Mouse (Mus musculus) MEL (cell line): ENCODE data around the gene Zfp1. TPM values are rescaled to one million over a fixed set of nuclear protein-coding genes. Genes with fewer than 3 reads are reported as not detected.

Experiments
- DNase-seq: peaks from one replicate; pipeline ENCODE4 v3.0.0; 2011; ENCODE audit warnings: low read depth, low spot score
- H3K27ac ChIP-seq: 2 replicates; pipeline ENCODE4 v1.5.1; 2012; ENCODE audit warnings: low read depth, mild to moderate bottlenecking, control low read depth, low read length, moderate library complexity; ENCODE audit not compliant: control insufficient read depth
- H3K27me3 ChIP-seq, 2 experiments: fragments of 150-350 bp in 1 of 2; sonication (generic) in 1 of 2; 2 replicates each; pipeline ENCODE4 v1.6.1; 2012; ENCODE audit warnings: low read length in 2 of 2, mild to moderate bottlenecking in 2 of 2, improper control_type of control experiment in 1 of 2, moderate library complexity in 1 of 2; ENCODE audit not compliant: insufficient read depth in 2 of 2, control insufficient read depth in 1 of 2
- H3K36me3 ChIP-seq, 2 experiments: 2 replicates each; pipeline ENCODE4 v1.6.1; 2012 to 2014; ENCODE audit warnings: low read length in 2 of 2, improper control_type of control experiment in 1 of 2, inconsistent platforms in 1 of 2, mild to moderate bottlenecking in 1 of 2; ENCODE audit not compliant: insufficient read depth in 2 of 2, control insufficient read depth in 1 of 2
- H3K4me1 ChIP-seq, 2 experiments: fragments of 150-350 bp in 1 of 2; sonication (generic) in 1 of 2; 2 replicates each; pipeline ENCODE4 v1.6.1; 2012; ENCODE audit warnings: low read length in 2 of 2, improper control_type of control experiment in 1 of 2, mild to moderate bottlenecking in 1 of 2; ENCODE audit not compliant: insufficient read depth in 2 of 2, control insufficient read depth in 1 of 2
- H3K4me3 ChIP-seq, 2 experiments: fragments of 150-350 bp in 1 of 2; sonication (generic) in 1 of 2; 2 replicates each; pipeline ENCODE4 v1.5.1; 2012; ENCODE audit warnings: low read depth in 2 of 2, low read length in 2 of 2, mild to moderate bottlenecking in 2 of 2, moderate library complexity in 2 of 2, control low read depth in 1 of 2, improper control_type of control experiment in 1 of 2; ENCODE audit not compliant: control insufficient read depth in 1 of 2, insufficient read depth in 1 of 2
- H3K79me2 ChIP-seq: 2 replicates; pipeline ENCODE4 v1.6.1; 2012; ENCODE audit warnings: mild to moderate bottlenecking, low read length, moderate library complexity; ENCODE audit not compliant: control insufficient read depth, poor library complexity, insufficient read depth
- H3K9ac ChIP-seq: 2 replicates; pipeline ENCODE4 v1.6.1; 2012; ENCODE audit warnings: low read depth, mild to moderate bottlenecking, control low read depth, low read length, moderate library complexity; ENCODE audit not compliant: control insufficient read depth, poor library complexity, severe bottlenecking
- H3K9me3 ChIP-seq: fragments of 150-350 bp; sonication (generic); replicated peaks from 2 replicates; pipeline ENCODE4 v1.6.1; 2012; ENCODE audit warnings: mild to moderate bottlenecking, low read length, improper control_type of control experiment, moderate library complexity; ENCODE audit not compliant: insufficient read depth
- BHLHE40 ChIP-seq: IDR thresholded peaks from 2 replicates; pipeline ENCODE4 v1.6.1; 2012; ENCODE audit warnings: low read depth, mild to moderate bottlenecking, inconsistent platforms, low read length, improper control_type of control experiment, borderline replicate concordance
- CHD1 ChIP-seq: IDR thresholded peaks from 2 replicates; pipeline ENCODE4 v1.6.1; 2012; ENCODE audit warnings: low read depth, mild to moderate bottlenecking, inconsistent platforms, low read length, improper control_type of control experiment
- CTCF ChIP-seq, 3 experiments: IDR thresholded peaks in 2 of 3; conservative IDR thresholded peaks in 1 of 3; 2 replicates each; pipeline ENCODE4 v1.5.1; 2011 to 2012; ENCODE audit warnings: low read length in 3 of 3, low read depth in 2 of 3, mild to moderate bottlenecking in 2 of 3, improper control_type of control experiment in 1 of 3, inconsistent platforms in 1 of 3, mixed read lengths in 1 of 3, moderate library complexity in 1 of 3; ENCODE audit not compliant: control insufficient read depth in 1 of 3, insufficient read depth in 1 of 3, poor library complexity in 1 of 3, severe bottlenecking in 1 of 3
- ELF1 ChIP-seq: IDR thresholded peaks from 2 replicates; pipeline ENCODE4 v1.6.1; 2014; ENCODE audit warnings: low read depth, mild to moderate bottlenecking, inconsistent platforms, low read length, improper control_type of control experiment, moderate library complexity
- ETS1 ChIP-seq: IDR thresholded peaks from 2 replicates; pipeline ENCODE4 v1.6.1; 2012; ENCODE audit warnings: low read depth, mild to moderate bottlenecking, inconsistent platforms, low read length, improper control_type of control experiment, moderate library complexity
- GATA1 ChIP-seq: IDR thresholded peaks from 2 replicates; pipeline ENCODE4 v1.6.1; 2011; ENCODE audit warnings: low read depth, low read length, improper control_type of control experiment
- JUND ChIP-seq: IDR thresholded peaks from 2 replicates; pipeline ENCODE4 v1.6.1; 2011; ENCODE audit warnings: low read depth, mild to moderate bottlenecking, improper control_type of control experiment, low read length
- MAFK ChIP-seq: IDR thresholded peaks from 2 replicates; pipeline ENCODE4 v1.6.1; 2011; ENCODE audit warnings: low read depth, mild to moderate bottlenecking, low read length, improper control_type of control experiment, borderline replicate concordance
- MAX ChIP-seq: IDR thresholded peaks from 2 replicates; pipeline ENCODE4 v1.6.1; 2011; ENCODE audit warnings: low read length, improper control_type of control experiment
- MAZ ChIP-seq: IDR thresholded peaks from 2 replicates; pipeline ENCODE4 v1.6.1; 2012; ENCODE audit warnings: low read depth, mild to moderate bottlenecking, inconsistent platforms, low read length, improper control_type of control experiment
- MYC ChIP-seq: IDR thresholded peaks from 2 replicates; pipeline ENCODE4 v1.6.1; 2011; ENCODE audit warnings: low read depth, mild to moderate bottlenecking, low read length, improper control_type of control experiment, moderate library complexity
- NELFE ChIP-seq: IDR thresholded peaks from 2 replicates; pipeline ENCODE4 v1.6.1; 2011; ENCODE audit warnings: low read depth, low read length, improper control_type of control experiment
- POLR2A ChIP-seq, 2 experiments: IDR thresholded peaks; 2 replicates each; pipeline ENCODE4 v1.6.1; 2011 to 2012; ENCODE audit warnings: low read length in 2 of 2, mild to moderate bottlenecking in 2 of 2, control low read depth in 1 of 2, improper control_type of control experiment in 1 of 2, low read depth in 1 of 2, moderate library complexity in 1 of 2; ENCODE audit not compliant: control insufficient read depth in 1 of 2, insufficient read depth in 1 of 2, poor library complexity in 1 of 2
- POLR2AphosphoS2 ChIP-seq: IDR thresholded peaks from 2 replicates; pipeline ENCODE4 v1.6.1; 2011; ENCODE audit warnings: low read length, improper control_type of control experiment
- POLR2AphosphoS5 ChIP-seq: IDR thresholded peaks from 2 replicates; pipeline ENCODE4 v1.6.1; 2012; ENCODE audit warnings: low read depth, borderline replicate concordance, mild to moderate bottlenecking, inconsistent platforms, low read length, moderate library complexity, mixed read lengths
- RAD21 ChIP-seq: IDR thresholded peaks from 2 replicates; pipeline ENCODE4 v1.6.1; 2011; ENCODE audit warnings: mild to moderate bottlenecking, low read depth, low read length, improper control_type of control experiment
- RCOR1 ChIP-seq: IDR thresholded peaks from 2 replicates; pipeline ENCODE4 v1.6.1; 2012; ENCODE audit warnings: low read depth, mild to moderate bottlenecking, inconsistent platforms, low read length, improper control_type of control experiment
- SIN3A ChIP-seq: IDR thresholded peaks from 2 replicates; pipeline ENCODE4 v1.6.1; 2012; ENCODE audit warnings: low read length, improper control_type of control experiment, inconsistent platforms
- SMC3 ChIP-seq: IDR thresholded peaks from 2 replicates; pipeline ENCODE4 v1.6.1; 2011; ENCODE audit warnings: low read depth, low read length, improper control_type of control experiment
- UBTF ChIP-seq: IDR thresholded peaks from 2 replicates; pipeline ENCODE4 v1.6.1; 2012; ENCODE audit warnings: low read depth, mild to moderate bottlenecking, inconsistent platforms, low read length, improper control_type of control experiment, moderate library complexity, borderline replicate concordance; ENCODE audit not compliant: insufficient read depth
- USF2 ChIP-seq, 2 experiments: IDR thresholded peaks; 2 replicates each; pipeline ENCODE4 v1.6.1; 2011 to 2012; ENCODE audit warnings: improper control_type of control experiment in 2 of 2, low read length in 2 of 2, borderline replicate concordance in 1 of 2, inconsistent platforms in 1 of 2, low read depth in 1 of 2, mild to moderate bottlenecking in 1 of 2; ENCODE audit not compliant: insufficient read depth in 1 of 2
- ZC3H11A ChIP-seq: IDR thresholded peaks from 2 replicates; pipeline ENCODE4 v1.6.1; 2012; ENCODE audit warnings: low read depth, mild to moderate bottlenecking, inconsistent platforms, low read length, improper control_type of control experiment
- ZKSCAN1 ChIP-seq: IDR thresholded peaks from 2 replicates; pipeline ENCODE4 v1.6.1; 2012; ENCODE audit warnings: low read depth, mild to moderate bottlenecking, inconsistent platforms, low read length, improper control_type of control experiment, moderate library complexity
- polyA plus RNA-seq, 2 experiments: library from polyadenylated mRNA; stranded (reverse) in 1 of 2; unstranded in 1 of 2; fragments of >175 nt in 1 of 2; fragments of >200 nt in 1 of 2; gene quantifications; 2 replicates each; pipeline versions ENCODE4 v1.2.1 to v1.2.4; 2012; ENCODE audit warnings: low replicate concordance in 2 of 2, low read depth in 1 of 2; ENCODE audit not compliant: insufficient read length in 2 of 2, insufficient read depth in 1 of 2, missing spikeins in 1 of 2
- total RNA-seq: library from RNA; depleted of rRNA; stranded (reverse); fragments of 300-350 nt; gene quantifications from 2 replicates; pipeline ENCODE4 v1.2.3, GENCODE M21; 2012

The Zfp1 gene
- total and polyA plus RNA-seq, 3 experiments: 12.2 to 12.4 TPM; not detected in 1

DNA sequence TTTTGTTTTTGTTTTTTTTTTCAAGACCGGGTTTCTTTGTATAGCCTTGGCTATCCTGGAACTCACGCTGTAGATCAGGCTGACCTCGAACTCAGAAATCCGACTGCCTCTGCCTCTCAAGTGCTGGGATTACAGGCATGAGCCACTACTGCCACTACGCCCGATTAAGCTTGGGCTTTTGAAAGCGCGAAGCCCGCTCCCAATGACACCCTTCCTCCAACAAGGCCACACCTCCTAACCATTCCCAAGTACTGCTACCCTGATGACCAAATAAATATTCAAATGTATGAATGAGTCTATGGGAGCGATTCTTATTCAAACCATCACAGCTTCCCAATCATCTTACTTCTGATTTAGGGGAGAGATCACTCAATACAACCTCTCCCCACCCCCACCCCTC, 54.5 kb downstream of the Zfp1 start:
- Histone ChIP-seq H3K9ac (no peak overlapping the region), H3K27ac (no peak overlapping the region), H3K36me3 (no peaks in the 10 kb centered on the region), H3K4me3 (no peak overlapping the region), H3K4me1 (no peaks in the 10 kb centered on the region), H3K79me2 (no peaks in the 10 kb centered on the region), H3K27me3 (no peaks in the 10 kb centered on the region; a peak in 1 of 4 replicates), H3K9me3 (no peaks in the 10 kb centered on the region)
- DNase-seq: no peak
- TF ChIP-seq CTCF (IDR thresholded peaks at IDR 0.05 in 2 of 3, conservative IDR thresholded peaks at IDR 0.05 in 1 of 3; ENCODE audit: control insufficient read depth in 1 of 3, insufficient read depth in 1 of 3, low read depth in 2 of 3, low read length in 3 of 3, poor library complexity in 1 of 3, severe bottlenecking in 1 of 3) (no peak), ETS1 (no peak), POLR2A (IDR thresholded peaks at IDR 0.05; ENCODE audit: control insufficient read depth in 1 of 2, insufficient read depth in 1 of 2, low read depth in 1 of 2, low read length in 2 of 2, poor library complexity in 1 of 2) (no peak), ZC3H11A (no peak), JUND (no peak), SMC3 (no peak), NELFE (no peak), ZKSCAN1 (no peak), CHD1 (no peak), GATA1 (no peak), MAZ (no peak), UBTF (no peak), RCOR1 (no peak), MAFK (no peak), RAD21 (no peak), POLR2AphosphoS5 (no peak), SIN3A (no peak), MAX (no peak), BHLHE40 (no peak)

GRCm38 (mm10) chr8:111699035-111699434, 55.8 kb downstream of the Zfp1 start:
- Histone ChIP-seq H3K9ac (no peak overlapping the region), H3K27ac (no peak overlapping the region), H3K4me1 (no peaks in the 10 kb centered on the region), H3K27me3 (no peaks in the 10 kb centered on the region; a peak in 1 of 4 replicates), H3K4me3 (no peak overlapping the region), H3K36me3 (no peaks in the 10 kb centered on the region), H3K9me3 (no peaks in the 10 kb centered on the region), H3K79me2 (no peaks in the 10 kb centered on the region)
- no peak for TF ChIP-seq MAFK
- no peak for TF ChIP-seq POLR2A (IDR thresholded peaks at IDR 0.05; ENCODE audit: control insufficient read depth in 1 of 2, insufficient read depth in 1 of 2, low read depth in 1 of 2, low read length in 2 of 2, poor library complexity in 1 of 2)
- no peak for TF ChIP-seq UBTF
- TF ChIP-seq MYC: no peak
- no peak for TF ChIP-seq JUND
- no peak for TF ChIP-seq SMC3
- TF ChIP-seq POLR2AphosphoS2: no peak
- TF ChIP-seq MAX: no peak
- no peak for TF ChIP-seq ELF1
- TF ChIP-seq RCOR1: no peak
- no peak for TF ChIP-seq RAD21
- TF ChIP-seq USF2 (IDR thresholded peaks at IDR 0.05; ENCODE audit: borderline replicate concordance in 1 of 2, insufficient read depth in 1 of 2, low read depth in 1 of 2, low read length in 2 of 2): no peak
- no peak for DNase-seq
